Mouse (Mus musculus) activated CD4-positive, CD25-positive, alpha-beta regulatory T cell (primary cell): ENCODE results near the gene Cd4. TPM values are rescaled to one million over a fixed set of nuclear protein-coding genes. Genes with fewer than 3 reads are reported as not detected.

Experiments used
- polyA plus RNA-seq, 2 experiments: library from polyadenylated mRNA; unstranded; fragments of 100-300 nt; shearing (Covaris generic); gene quantifications; one replicate each; pipeline ENCODE4 v1.2.1; 2017

Cd4 gene
- polyA plus RNA-seq: 100 to 1,000 TPM; 318 to 460 TPM

GRCm38 (mm10) chr6:124887986-124888385 is at the start of gene Cd4:
Gene Cd4, minus strand, starts transcription at chr6:124888221.

GRCm38 (mm10) chr6:124930754-124931524 is 42.9 kb upstream of the Cd4 start, which contains the start of gene Mlf2:
Gene Mlf2, plus strand, starts transcription at chr6:124931386.

GRCm38 (mm10) chr6:124919695-124920317 is 31.8 kb upstream of the Cd4 start, which contains the start of gene Ptms:
Gene Ptms, minus strand, starts transcription at chr6:124920103.

GRCm38 (mm10) chr6:124911533-124912218 is 23.7 kb upstream of the Cd4 start, which contains the start of gene Lag3:
Gene Lag3, minus strand, starts transcription at chr6:124911705.

GRCm38 (mm10) chr6:124863658-124864298 is 24.2 kb downstream of the Cd4 start, which contains the start of gene Gpr162:
Gene Gpr162, minus strand, starts transcription at chr6:124863983.

GRCm38 (mm10) chr6:124856916-124857839 is 30.8 kb downstream of the Cd4 start, which contains the start of gene P3h3:
Gene P3h3, minus strand, starts transcription at chr6:124857752.

GRCm38 (mm10) chr6:124840241-124841167 is 47.5 kb downstream of the Cd4 start, which contains the start of gene Gnb3:
Gene Gnb3, minus strand, starts transcription at chr6:124840275.

GRCm38 (mm10) chr6:124828868-124829798 is 58.9 kb downstream of the Cd4 start, which contains the start of the genes Usp5 and Cdca3:
Gene Usp5, minus strand, starts transcription at chr6:124829484.
Gene Cdca3, plus strand, starts transcription at chr6:124829547.

Other genes starting within 250 kb of the Cd4 start
- 10 to 100 TPM; 51.5 to 80.2 TPM for gene Lpcat3, start 225.2 kb downstream of the Cd4 start, polyA plus RNA-seq
- gene Emg1, start 176.0 kb downstream of the Cd4 start, polyA plus RNA-seq: 100 to 1,000 TPM; 250 to 341 TPM
- gene Phb2, start 175.9 kb downstream of the Cd4 start, polyA plus RNA-seq: 100 to 1,000 TPM; 199 to 262 TPM
- 100 to 1,000 TPM; 271 to 272 TPM for gene Ptpn6, start 149.5 kb downstream of the Cd4 start, polyA plus RNA-seq
- 100 to 1,000 TPM; 443 to 508 TPM for gene Grcc10, start 146.8 kb downstream of the Cd4 start, polyA plus RNA-seq
- not detected for gene Gm45234, start 132.2 kb downstream of the Cd4 start, polyA plus RNA-seq
- 10 to 100 TPM in 1 of 2 experiments, 1 to 10 TPM in 1; 3.7 to 10.9 TPM for gene Atn1, start 131.7 kb downstream of the Cd4 start, polyA plus RNA-seq
- 1 to 10 TPM; 3.3 to 7.1 TPM for gene Eno2, start 118.5 kb downstream of the Cd4 start, polyA plus RNA-seq
- 1 to 10 TPM in 1 of 2 experiments, not detected in 1; 2.7 TPM for gene Lrrc23, start 108.5 kb downstream of the Cd4 start, polyA plus RNA-seq
- 1 to 10 TPM; 2.1 to 9.7 TPM for gene Spsb2, start 79.6 kb downstream of the Cd4 start, polyA plus RNA-seq
- 100 to 1,000 TPM; 147 to 163 TPM for gene Tpi1, start 73.9 kb downstream of the Cd4 start, polyA plus RNA-seq
- 10 to 100 TPM; 71.4 to 93.4 TPM for gene Usp5, start 58.7 kb downstream of the Cd4 start, polyA plus RNA-seq
- 10 to 100 TPM; 22.6 to 23.4 TPM for gene Cdca3, start 58.7 kb downstream of the Cd4 start, polyA plus RNA-seq
- under 1 TPM in 1 of 2 experiments, not detected in 1; 0.25 TPM for gene Gnb3, start 47.9 kb downstream of the Cd4 start, polyA plus RNA-seq
- under 1 TPM; 0.09 to 0.49 TPM for gene P3h3, start 30.5 kb downstream of the Cd4 start, polyA plus RNA-seq
- gene Gpr162, start 24.2 kb downstream of the Cd4 start, polyA plus RNA-seq: under 1 TPM; 0.26 to 0.48 TPM
- gene Lag3, start 23.5 kb upstream of the Cd4 start, polyA plus RNA-seq: 10 to 100 TPM in 1 of 2 experiments, 1 to 10 TPM in 1; 7.9 to 13.9 TPM
- gene Ptms, start 31.9 kb upstream of the Cd4 start, polyA plus RNA-seq: 10 to 100 TPM; 48.9 to 51.3 TPM
- gene Mlf2, start 43.2 kb upstream of the Cd4 start, polyA plus RNA-seq: 100 to 1,000 TPM; 180 to 204 TPM
- gene Cops7a, start 77.3 kb upstream of the Cd4 start, polyA plus RNA-seq: 10 to 100 TPM; 63.1 to 67.0 TPM
- gene Pianp, start 108.5 kb upstream of the Cd4 start, polyA plus RNA-seq: under 1 TPM; 0.27 to 0.44 TPM
- gene Zfp384, start 120.9 kb upstream of the Cd4 start, polyA plus RNA-seq: 10 to 100 TPM; 61.9 to 62.5 TPM
- gene Ing4, start 151.5 kb upstream of the Cd4 start, polyA plus RNA-seq: 100 to 1,000 TPM in 1 of 2 experiments, 10 to 100 TPM in 1; 69.9 to 101 TPM
- 10 to 100 TPM; 11.4 to 13.3 TPM for gene Acrbp, start 161.5 kb upstream of the Cd4 start, polyA plus RNA-seq
- 10 to 100 TPM; 17.3 to 20.6 TPM for gene Lpar5, start 179.7 kb upstream of the Cd4 start, polyA plus RNA-seq
- gene Chd4, start 207.8 kb upstream of the Cd4 start, polyA plus RNA-seq: 10 to 100 TPM; 59.3 to 68.3 TPM
- 10 to 100 TPM; 26.8 to 42.5 TPM for gene Nop2, start 243.7 kb upstream of the Cd4 start, polyA plus RNA-seq